Mouse (Mus musculus): ENCODE results near the gene Snx14.

Snx14 gene

GRCm38 (mm10) chr9:88340819-88341218 is 97.9 kb downstream of the Snx14 start:
- DNase-seq: no peak

- DNase-seq: no peak
These were observed 102.9 kb downstream of the Snx14 start for GRCm38 (mm10) chr9:88335839-88336238.

GRCm38 (mm10) chr9:88332447-88332846 is 106.3 kb downstream of the Snx14 start:
- peak; percentile 40 for DNase-seq

GRCm38 (mm10) chr9:88330316-88330715 is 108.4 kb downstream of the Snx14 start:
- peak; percentile 33 for DNase-seq

GRCm38 (mm10) chr9:88329166-88329748 is 109.5 kb downstream of the Snx14 start:
- DNase-seq: no peak

GRCm38 (mm10) chr9:88328666-88329065 is 110.1 kb downstream of the Snx14 start:
- DNase-seq: no peak

GRCm38 (mm10) chr9:88326930-88327901 is 111.5 kb downstream of the Snx14 start, which contains the start of gene Nt5e:
Nt5e (plus strand) TSS chr9:88327197.
- DNase-seq: peak; percentile 85
